Mouse (Mus musculus) forebrain, embryonic 15.5 days (tissue): ENCODE measurements around the gene Rngtt. TPM values are rescaled to one million over a fixed set of nuclear protein-coding genes. Genes with fewer than 3 reads are reported as not detected.

Experiments
- ATAC-seq: fragments of 200-750 bp; cut with Nextera tagmentation; replicated peaks from 2 replicates; pipeline ENCODE4 v1.8.0; 2017; ENCODE audit warnings: mild to moderate bottlenecking, moderate TSS enrichment, moderate library complexity
- H3K27ac ChIP-seq: fragments of 300-500 bp; sonication (generic); replicated peaks from 2 replicates; pipeline ENCODE4 v1.5.1; 2015; ENCODE audit warnings: mild to moderate bottlenecking, inconsistent platforms
- H3K27me3 ChIP-seq: fragments of 300-500 bp; sonication (generic); 2 replicates; pipeline ENCODE4 v1.6.1; 2015; ENCODE audit warnings: inconsistent platforms
- H3K36me3 ChIP-seq: fragments of 300-500 bp; sonication (generic); 2 replicates; pipeline ENCODE4 v1.6.1; 2015; ENCODE audit warnings: mild to moderate bottlenecking, inconsistent platforms
- H3K4me1 ChIP-seq: fragments of 300-500 bp; sonication (generic); 2 replicates; pipeline ENCODE4 v1.6.1; 2015; ENCODE audit warnings: inconsistent platforms
- H3K4me2 ChIP-seq: fragments of 300-500 bp; sonication (generic); replicated peaks from 2 replicates; pipeline ENCODE4 v1.6.1; 2015; ENCODE audit warnings: mild to moderate bottlenecking, inconsistent platforms
- H3K4me3 ChIP-seq: fragments of 300-500 bp; sonication (generic); 2 replicates; pipeline ENCODE4 v1.5.1; 2015; ENCODE audit warnings: mild to moderate bottlenecking, inconsistent platforms
- H3K9ac ChIP-seq: fragments of 300-500 bp; sonication (generic); replicated peaks from 2 replicates; pipeline ENCODE4 v1.6.1; 2015; ENCODE audit warnings: mild to moderate bottlenecking, inconsistent platforms
- H3K9me3 ChIP-seq: fragments of 300-500 bp; sonication (generic); 2 replicates; pipeline ENCODE4 v1.6.1; 2016; ENCODE audit warnings: inconsistent platforms
- WGBS: fragments of 180-500 bp; shearing (Covaris S2); methylation state at CpG from one replicate; pipeline ENCODE4 v1.1.7; 2015; ENCODE audit warnings: mixed read lengths; 5-methylcytosine and 5-hydroxymethylcytosine counted together
- microRNA-seq: library from miRNA; unstranded; fragments of <30 nt; microRNA quantifications from one replicate; pipeline ENCODE4, GENCODE M21; 2016
- polyA plus RNA-seq: library from polyadenylated mRNA; unstranded; fragments of >200 nt; fragmentation: Nextera tagmentation; extraction: Ambion mirVana; gene quantifications from 2 replicates; pipeline ENCODE4 v1.2.1, GENCODE M21; 2015

The Rngtt gene
- polyA plus RNA-seq, 1 experiment from 2014 or later, result 31.9 TPM

GRCm38 (mm10) chr4:33544755-33545576, 234.9 kb downstream of the Rngtt start:
- H3K9ac ChIP-seq, result no peak overlapping the region
- 59% methylated on average over 13 of the region's 13 CpGs for WGBS
- H3K4me3 ChIP-seq, result no peak overlapping the region
- ATAC-seq, result peak; percentile 51
- H3K4me2 ChIP-seq, result no peak overlapping the region
- peaks cover 16% of the 10 kb centered on the region for H3K4me1 ChIP-seq
- no peaks in the 10 kb centered on the region for H3K27me3 ChIP-seq
- H3K9me3 ChIP-seq, result no peaks in the 10 kb centered on the region
- no peaks in the 10 kb centered on the region for H3K36me3 ChIP-seq
- H3K27ac ChIP-seq, result peak overlapping the region; percentile 44

GRCm38 (mm10) chr4:33545577-33545879, 235.4 kb downstream of the Rngtt start:
- ATAC-seq, result peak; percentile 51
- no peak overlapping the region for H3K4me2 ChIP-seq
- WGBS, result 8% methylated on average over 6 of the region's 6 CpGs

DNA sequence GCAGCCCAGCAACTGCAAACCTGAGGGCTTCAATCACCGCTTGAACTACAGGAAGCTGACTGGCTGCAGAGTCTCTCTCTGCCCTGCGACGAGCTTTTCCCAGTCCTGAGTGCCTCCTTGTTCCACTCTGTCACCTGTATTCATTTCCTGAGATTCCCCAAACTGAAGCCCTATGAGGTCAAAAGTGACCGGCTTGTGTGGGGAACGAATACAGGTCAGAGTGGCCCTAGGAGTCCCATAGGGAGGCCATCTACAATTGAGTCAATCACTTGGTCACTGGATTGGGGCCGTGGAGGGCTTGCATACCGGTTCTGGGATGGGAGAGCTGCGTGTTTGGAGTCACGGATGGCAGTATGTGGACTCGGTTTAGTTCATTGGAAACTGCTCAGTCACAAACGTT, 236.2 kb downstream of the Rngtt start:
- Histone ChIP-seq H3K27ac (no peak overlapping the region), H3K36me3 (no peaks in the 10 kb centered on the region), H3K27me3 (no peaks in the 10 kb centered on the region), H3K4me1 (peaks cover 18% of the 10 kb centered on the region), H3K9ac (no peak overlapping the region), H3K4me3 (no peak overlapping the region), H3K9me3 (no peaks in the 10 kb centered on the region), H3K4me2 (no peak overlapping the region)
- 92% methylated on average over 11 of the region's 11 CpGs for WGBS
- ATAC-seq, result no peak

More at GRCm38 (mm10) chr4:33545577-33545879, 235.4 kb downstream of the Rngtt start:
- H3K27ac ChIP-seq, result no peak overlapping the region
- no peaks in the 10 kb centered on the region for H3K36me3 ChIP-seq
- H3K27me3 ChIP-seq, result no peaks in the 10 kb centered on the region
- H3K9me3 ChIP-seq, result no peaks in the 10 kb centered on the region
- H3K9ac ChIP-seq, result no peak overlapping the region
- H3K4me1 ChIP-seq, result peaks cover 18% of the 10 kb centered on the region
- H3K4me3 ChIP-seq, result no peak overlapping the region

DNA sequence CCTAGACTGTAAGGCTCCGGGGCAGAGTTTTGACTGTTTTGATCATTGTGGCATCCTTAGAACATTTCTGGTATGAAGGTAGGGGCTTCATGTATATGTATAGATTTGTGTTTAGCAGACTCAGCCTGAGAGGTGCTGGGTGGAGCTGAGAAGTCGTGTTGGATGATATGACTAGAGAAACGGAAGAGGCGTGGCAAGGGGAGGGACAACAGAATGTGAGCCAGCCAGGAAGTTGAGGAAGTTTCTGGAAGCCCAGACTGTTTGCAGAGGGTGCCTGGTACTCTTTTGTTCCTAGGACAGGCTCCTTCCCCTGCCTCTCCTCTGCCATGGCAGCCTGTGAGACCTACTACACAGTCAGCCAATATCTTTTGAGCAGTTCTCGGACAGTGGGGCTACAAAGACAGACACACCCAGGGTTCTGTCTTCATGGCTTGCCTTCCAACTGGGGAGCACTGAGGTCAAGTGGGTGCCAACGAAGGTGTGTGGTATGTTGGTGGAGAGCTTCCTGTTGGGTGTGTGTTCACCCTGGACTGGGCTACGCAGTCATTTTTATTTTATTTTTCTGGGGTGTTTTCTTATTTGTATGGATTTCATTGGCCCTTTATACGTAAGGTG, 237.3 kb downstream of the Rngtt start:
- ATAC-seq, result no peak
- H3K4me1 ChIP-seq, result peaks cover 18% of the 10 kb centered on the region

DNA sequence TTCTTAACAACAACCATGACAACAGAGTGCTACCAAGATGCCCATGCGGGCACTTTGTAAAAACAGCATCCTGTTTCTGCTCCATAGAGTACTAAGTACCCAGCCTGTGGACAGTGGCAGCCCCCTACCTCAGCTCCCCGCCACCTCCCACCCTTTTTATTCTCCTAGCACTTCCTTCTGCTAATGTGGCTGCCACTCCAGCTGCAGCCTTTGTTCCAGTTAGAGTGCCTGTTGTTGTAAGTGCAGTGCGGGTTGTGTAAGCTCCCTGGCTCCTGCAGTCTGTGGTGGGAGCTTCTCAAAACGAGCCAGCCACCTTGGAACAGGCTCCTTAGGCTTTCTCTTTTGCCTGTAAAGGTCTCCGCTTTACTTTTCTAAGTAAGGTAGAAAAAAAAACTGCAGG, 239.5 kb downstream of the Rngtt start:
- 33% methylated on average over 5 of the region's 5 CpGs for WGBS
- 0 out of 2 replicates have a peak, but pooled peaks have one; percentile 17 for ATAC-seq
- H3K27ac ChIP-seq, result no peak overlapping the region
- H3K9ac ChIP-seq, result no peak overlapping the region
- H3K36me3 ChIP-seq, result no peaks in the 10 kb centered on the region
- peaks cover 31% of the 10 kb centered on the region for H3K4me1 ChIP-seq
- H3K27me3 ChIP-seq, result no peaks in the 10 kb centered on the region
- H3K9me3 ChIP-seq, result no peaks in the 10 kb centered on the region
- H3K4me3 ChIP-seq, result no peak overlapping the region
- no peak overlapping the region for H3K4me2 ChIP-seq

More for the DNA sequence above, 237.3 kb downstream of the Rngtt start:
- no peak overlapping the region for H3K27ac ChIP-seq
- no peak overlapping the region for H3K4me2 ChIP-seq
- no peaks in the 10 kb centered on the region for H3K27me3 ChIP-seq
- H3K9me3 ChIP-seq, result no peaks in the 10 kb centered on the region
- H3K9ac ChIP-seq, result no peak overlapping the region
- H3K4me3 ChIP-seq, result no peak overlapping the region
- WGBS, result 86% methylated on average over 8 of the region's 8 CpGs
- H3K36me3 ChIP-seq, result no peaks in the 10 kb centered on the region

Small RNA genes lying within 50 kb of the gene (microRNA-seq; reads per million reads assigned to microRNA genes)
- not detected for gene Mir8118

Other genes with a start within 250 kb of the Rngtt start
- gene Gabrr2, start 247.3 kb upstream of the Rngtt start, polyA plus RNA-seq, result 0.48 and 0.74 TPM in 2 replicates
- gene Gabrr1, start 177.8 kb upstream of the Rngtt start, polyA plus RNA-seq, result 0.08 and 0.14 TPM in 2 replicates
- 2.5 and 3.0 TPM in 2 replicates for gene Pm20d2, start 120.6 kb upstream of the Rngtt start, polyA plus RNA-seq
- gene Srsf12, start 101.3 kb upstream of the Rngtt start, polyA plus RNA-seq, result 30.9 and 33.9 TPM in 2 replicates
- gene Pnrc1, start 20.1 kb upstream of the Rngtt start, polyA plus RNA-seq, result 95.2 and 97.1 TPM in 2 replicates